Mouse (Mus musculus) myocyte (in vitro differentiated cells): ENCODE results near the gene Asic2. TPM values are rescaled to one million over a fixed set of nuclear protein-coding genes. Genes with fewer than 3 reads are reported as not detected.

Experiments
- H3K27me3 ChIP-seq: one replicate; pipeline ENCODE4 v1.6.1; 2011; ENCODE audit not compliant: control insufficient read depth, insufficient read depth, insufficient read length
- H3K36me3 ChIP-seq: one replicate; pipeline ENCODE4 v1.6.1; 2011; ENCODE audit not compliant: control insufficient read depth, insufficient read depth
- H3K4me2 ChIP-seq: one replicate; pipeline ENCODE4 v1.6.1; 2011; ENCODE audit warnings: low read depth, control low read depth
- H3K4me3 ChIP-seq: one replicate; pipeline ENCODE4 v1.5.1; 2011; ENCODE audit warnings: mild to moderate bottlenecking, control low read depth, moderate library complexity
- H3K79me2 ChIP-seq: one replicate; pipeline ENCODE4 v1.6.1; 2011; ENCODE audit not compliant: control insufficient read depth, insufficient read depth
- H3ac ChIP-seq: one replicate; pipeline ENCODE4 v1.6.1; 2011; ENCODE audit not compliant: control insufficient read depth, insufficient read length
- CEBPB ChIP-seq: IDR thresholded peaks from 2 replicates; pipeline ENCODE4 v1.6.1; 2011; ENCODE audit warnings: mild to moderate bottlenecking, moderate library complexity; ENCODE audit not compliant: poor library complexity, insufficient read depth, severe bottlenecking
- E2F4 ChIP-seq: IDR thresholded peaks from one replicate; pipeline ENCODE4 v1.6.1; 2011; ENCODE audit warnings: mild to moderate bottlenecking, control low read depth, moderate library complexity; ENCODE audit not compliant: insufficient read depth
- MAX ChIP-seq: IDR thresholded peaks from one replicate; pipeline ENCODE4 v1.6.1; 2011; ENCODE audit warnings: low read depth, mild to moderate bottlenecking, control low read depth
- MYOD1 ChIP-seq, 3 experiments: IDR thresholded peaks; one replicate each; pipeline ENCODE4 v1.6.1; 2011; ENCODE audit warnings: control low read depth in 2 of 3, low read depth in 2 of 3, mild to moderate bottlenecking in 2 of 3, moderate library complexity in 1 of 3; ENCODE audit not compliant: insufficient read length in 2 of 3, control insufficient read depth in 1 of 3
- MYOG ChIP-seq, 3 experiments: IDR thresholded peaks; one replicate each; pipeline ENCODE4 v1.6.1; 2011; ENCODE audit warnings: control low read depth in 2 of 3, low read depth in 2 of 3, mild to moderate bottlenecking in 2 of 3; ENCODE audit not compliant: insufficient read length in 2 of 3, control insufficient read depth in 1 of 3, insufficient read depth in 1 of 3
- POLR2A ChIP-seq: IDR thresholded peaks from one replicate; pipeline ENCODE4 v1.6.1; 2011; ENCODE audit warnings: low read depth, mild to moderate bottlenecking, control low read depth, moderate library complexity; ENCODE audit not compliant: insufficient read length
- POLR2AphosphoS2 ChIP-seq: IDR thresholded peaks from one replicate; pipeline ENCODE4 v1.6.1; 2011; ENCODE audit warnings: low read depth, control low read depth; ENCODE audit not compliant: insufficient read length
- REST ChIP-seq: IDR thresholded peaks from one replicate; pipeline ENCODE4 v1.6.1; 2011; ENCODE audit warnings: mild to moderate bottlenecking, control low read depth, moderate library complexity; ENCODE audit not compliant: insufficient read depth, insufficient read length
- SRF ChIP-seq: IDR thresholded peaks from one replicate; pipeline ENCODE4 v1.6.1; 2011; ENCODE audit warnings: low read depth; ENCODE audit not compliant: control insufficient read depth, insufficient read length
- TCF12 ChIP-seq: IDR thresholded peaks from one replicate; pipeline ENCODE4 v1.6.1; 2011; ENCODE audit warnings: mild to moderate bottlenecking, control low read depth; ENCODE audit not compliant: poor library complexity, insufficient read depth, severe bottlenecking
- TCF3 ChIP-seq: IDR thresholded peaks from one replicate; pipeline ENCODE4 v1.6.1; 2011; ENCODE audit warnings: low read depth, control low read depth; ENCODE audit not compliant: insufficient read length
- USF1 ChIP-seq: IDR thresholded peaks from one replicate; pipeline ENCODE4 v1.6.1; 2011; ENCODE audit warnings: low read depth, mild to moderate bottlenecking, control low read depth, moderate library complexity
- polyA plus RNA-seq: library from polyadenylated mRNA; unstranded; fragments of >200 nt; fragmentation: generic; extraction: Trizol; gene quantifications from one replicate; pipeline ENCODE4 v1.2.1, GENCODE M21; 2012; ENCODE audit warnings: missing spikeins

The Asic2 gene
- polyA plus RNA-seq, 1 experiment: not detected

DNA sequence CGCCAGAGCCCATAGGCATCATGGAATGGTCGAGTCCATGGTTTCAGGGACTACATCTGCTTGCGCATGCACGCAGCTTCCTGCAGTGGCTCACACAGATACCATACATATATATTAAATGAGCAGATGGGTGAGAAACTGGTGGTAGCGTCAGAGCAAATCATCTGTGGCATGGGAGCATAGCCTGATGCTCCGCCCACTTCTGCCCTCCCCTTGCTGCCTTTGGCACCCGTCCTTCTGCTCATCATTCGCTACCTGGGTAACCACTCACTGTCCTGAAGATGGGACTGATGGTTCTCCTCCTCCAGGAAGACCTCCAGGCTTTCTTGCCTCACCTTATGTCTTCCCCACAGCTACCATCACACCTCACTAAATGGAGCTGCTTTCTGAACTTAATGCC lies 995.0 kb downstream of the Asic2 start:
- no peak for TF ChIP-seq USF1

DNA sequence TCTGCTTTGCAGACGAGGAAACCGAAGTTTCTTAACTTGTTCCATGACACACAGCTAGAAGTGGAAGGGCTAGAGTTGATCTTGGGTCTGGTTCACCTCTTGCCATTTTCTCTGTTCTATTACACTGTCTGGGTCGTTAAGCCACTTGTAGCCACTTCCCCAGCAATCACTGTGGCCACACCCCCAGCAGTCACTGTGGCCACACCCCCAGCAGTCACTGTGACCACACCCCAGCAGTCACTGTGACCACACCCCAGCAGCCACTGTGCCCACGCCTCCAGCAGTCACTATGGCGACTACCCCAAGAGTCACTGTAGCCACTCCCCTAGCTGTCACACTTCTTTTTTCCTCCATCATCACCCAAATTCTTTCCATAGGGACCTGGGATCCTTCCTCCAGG lies 1000.7 kb downstream of the Asic2 start:
- H3K4me2 ChIP-seq: no peak overlapping the region
- no peaks in the 10 kb centered on the region for H3K27me3 ChIP-seq
- no peaks in the 10 kb centered on the region for H3K79me2 ChIP-seq
- H3ac ChIP-seq: no peak overlapping the region
- no peak for TF ChIP-seq TCF3
- no peak for TF ChIP-seq USF1
- TF ChIP-seq REST: no peak
- no peak for TF ChIP-seq TCF12
- no peak for TF ChIP-seq SRF
- TF ChIP-seq MAX: no peak
- H3K36me3 ChIP-seq: no peaks in the 10 kb centered on the region
- no peak overlapping the region for H3K4me3 ChIP-seq

More for the DNA sequence above, 995.0 kb downstream of the Asic2 start:
- Histone ChIP-seq H3K79me2 (no peaks in the 10 kb centered on the region), H3K36me3 (no peaks in the 10 kb centered on the region), H3K4me2 (no peak overlapping the region), H3ac (no peak overlapping the region), H3K4me3 (no peak overlapping the region), H3K27me3 (no peaks in the 10 kb centered on the region)

DNA sequence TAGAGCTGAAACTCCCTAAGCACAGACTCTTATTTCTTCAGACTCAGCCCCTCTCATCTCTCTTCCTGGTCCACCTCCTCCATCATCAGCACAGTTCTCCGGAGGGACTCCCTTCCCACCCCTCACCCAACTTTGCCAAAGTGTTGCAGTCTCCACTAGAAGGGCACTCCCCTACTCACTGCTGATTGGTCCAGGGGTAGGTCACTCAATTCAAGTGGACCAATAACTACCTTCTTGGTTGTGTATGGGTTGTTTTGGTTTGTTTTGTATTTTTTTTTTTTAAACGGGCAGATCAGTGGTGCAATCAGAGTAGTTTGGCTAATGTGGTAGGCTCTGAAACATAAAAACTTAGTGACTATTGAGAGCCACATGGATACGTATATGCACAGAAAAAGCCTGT lies 1002.2 kb downstream of the Asic2 start:
- no peak overlapping the region for H3K4me3 ChIP-seq
- no peak for TF ChIP-seq TCF3
- no peak for TF ChIP-seq CEBPB
- no peak for TF ChIP-seq SRF
- no peak for TF ChIP-seq MYOG (IDR thresholded peaks at IDR 0.05; ENCODE audit: control insufficient read depth in 1 of 3, insufficient read depth in 1 of 3, insufficient read length in 2 of 3, low read depth in 2 of 3)
- no peak for TF ChIP-seq MYOD1 (IDR thresholded peaks at IDR 0.05; ENCODE audit: control insufficient read depth in 1 of 3, insufficient read length in 2 of 3, low read depth in 2 of 3)
- TF ChIP-seq E2F4: no peak
- H3K27me3 ChIP-seq: peaks cover 4% of the 10 kb centered on the region
- no peaks in the 10 kb centered on the region for H3K79me2 ChIP-seq
- H3K36me3 ChIP-seq: no peaks in the 10 kb centered on the region
- no peak overlapping the region for H3K4me2 ChIP-seq
- no peak overlapping the region for H3ac ChIP-seq

DNA sequence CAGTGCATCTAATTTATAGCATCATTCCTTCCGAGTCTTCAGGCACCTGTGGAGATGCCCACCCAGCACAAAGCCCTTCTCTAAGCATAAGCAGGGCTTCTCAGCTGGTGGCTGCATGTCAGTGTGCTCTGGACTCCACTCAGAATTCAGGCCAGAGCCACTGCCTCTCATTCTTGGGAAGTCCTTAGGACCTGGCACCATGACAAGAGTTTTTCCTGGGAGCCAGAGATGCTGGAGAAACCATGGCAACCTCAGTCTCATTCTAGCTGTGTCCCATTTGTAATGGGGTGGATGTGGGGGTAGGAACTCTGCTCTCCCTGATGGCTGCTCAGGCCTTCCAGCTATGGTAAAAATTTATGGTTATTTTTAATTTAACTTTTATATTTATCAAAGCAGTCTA lies 1006.9 kb downstream of the Asic2 start:
- TF ChIP-seq USF1 (no peak), TCF3 (no peak), TCF12 (no peak), POLR2AphosphoS2 (no peak), MAX (no peak), E2F4 (no peak), MYOD1 (IDR thresholded peaks at IDR 0.05; ENCODE audit: control insufficient read depth in 1 of 3, insufficient read length in 2 of 3, low read depth in 2 of 3) (no peak), SRF (no peak), REST (no peak), POLR2A (no peak), MYOG (IDR thresholded peaks at IDR 0.05; ENCODE audit: control insufficient read depth in 1 of 3, insufficient read depth in 1 of 3, insufficient read length in 2 of 3, low read depth in 2 of 3) (no peak)
- Histone ChIP-seq H3K79me2 (no peaks in the 10 kb centered on the region), H3K36me3 (no peaks in the 10 kb centered on the region), H3K27me3 (peaks cover 10% of the 10 kb centered on the region), H3K4me3 (no peak overlapping the region), H3K4me2 (no peak overlapping the region), H3ac (no peak overlapping the region)

DNA sequence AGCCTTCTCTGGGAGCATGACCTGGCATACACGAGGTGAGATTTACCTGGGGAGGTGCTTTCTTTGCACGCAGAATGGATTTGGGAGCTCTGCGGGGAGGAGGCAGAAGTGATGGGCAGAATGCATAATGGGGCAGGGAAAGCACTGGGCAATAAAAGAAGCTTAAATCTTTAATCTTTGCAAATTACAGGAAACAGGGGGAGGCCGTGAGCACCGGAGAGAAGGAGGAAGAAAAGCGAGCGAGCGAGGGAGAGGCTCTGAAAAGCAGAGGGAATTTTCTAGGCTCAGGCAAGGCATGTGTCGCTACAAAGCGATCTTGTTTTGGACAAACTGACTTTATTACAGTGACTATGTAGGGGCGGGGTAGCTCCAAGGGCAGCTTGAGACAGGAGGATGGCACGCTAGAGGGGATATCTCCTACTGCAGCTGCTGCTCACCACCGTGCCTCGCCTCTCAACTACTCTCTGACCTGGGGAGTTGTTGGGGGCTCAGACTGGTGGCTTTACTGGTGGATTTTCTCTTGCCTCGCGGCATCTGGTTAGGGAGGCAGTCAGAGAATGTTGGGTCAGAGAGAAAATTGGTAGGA lies 1010.1 kb downstream of the Asic2 start:
- no peaks in the 10 kb centered on the region for H3K36me3 ChIP-seq
- H3K27me3 ChIP-seq: peaks cover 10% of the 10 kb centered on the region
- H3K79me2 ChIP-seq: no peaks in the 10 kb centered on the region
- H3ac ChIP-seq: no peak overlapping the region
- H3K4me2 ChIP-seq: no peak overlapping the region
- no peak overlapping the region for H3K4me3 ChIP-seq
- no peak for TF ChIP-seq CEBPB
- TF ChIP-seq TCF3: no peak
- TF ChIP-seq TCF12: no peak
- no peak for TF ChIP-seq MAX
- no peak for TF ChIP-seq MYOD1 (IDR thresholded peaks at IDR 0.05; ENCODE audit: control insufficient read depth in 1 of 3, insufficient read length in 2 of 3, low read depth in 2 of 3)
- no peak for TF ChIP-seq POLR2A
- no peak for TF ChIP-seq SRF
- TF ChIP-seq POLR2AphosphoS2: no peak
- TF ChIP-seq REST: no peak
- no peak for TF ChIP-seq USF1
- TF ChIP-seq MYOG (IDR thresholded peaks at IDR 0.05; ENCODE audit: control insufficient read depth in 1 of 3, insufficient read depth in 1 of 3, insufficient read length in 2 of 3, low read depth in 2 of 3): no peak
